Mouse (Mus musculus): ENCODE results near the gene Wipf2.
A peak's percentile ranks its signal among the peaks of the same experiment; 100 is the strongest.

The Wipf2 gene

GRCm38 (mm10) chr11:98910415-98910814 lies 47.0 kb downstream of the Wipf2 start:
- DNase-seq: no peak

GRCm38 (mm10) chr11:98911498-98911897 lies 48.1 kb downstream of the Wipf2 start:
- DNase-seq: no peak

GRCm38 (mm10) chr11:98914196-98914595 lies 50.8 kb downstream of the Wipf2 start:
- no peak for DNase-seq

- peak; percentile 43 for DNase-seq
Measured at GRCm38 (mm10) chr11:98916376-98916775, 52.9 kb downstream of the Wipf2 start.

- DNase-seq: no peak
Measured at GRCm38 (mm10) chr11:98917428-98918005, 54.1 kb downstream of the Wipf2 start.

- DNase-seq: no peak
Measured at GRCm38 (mm10) chr11:98918231-98918630, 54.8 kb downstream of the Wipf2 start.

- DNase-seq: no peak
Measured at GRCm38 (mm10) chr11:98919009-98919408, 55.6 kb downstream of the Wipf2 start.

- peak; percentile 76 for DNase-seq
Measured at GRCm38 (mm10) chr11:98921813-98922212, 58.4 kb downstream of the Wipf2 start.

- DNase-seq: peak; percentile 88
Measured at GRCm38 (mm10) chr11:98922307-98922706, 58.9 kb downstream of the Wipf2 start.

- peak; percentile 68 for DNase-seq
Measured at GRCm38 (mm10) chr11:98922851-98923711, 59.6 kb downstream of the Wipf2 start.

- DNase-seq: no peak
Measured at GRCm38 (mm10) chr11:98924633-98925175, 61.3 kb downstream of the Wipf2 start.

- peak; percentile 95 for DNase-seq
Measured at GRCm38 (mm10) chr11:98925265-98925721, 61.9 kb downstream of the Wipf2 start.

- DNase-seq: peak; percentile 94
Measured at GRCm38 (mm10) chr11:98925868-98926311, 62.5 kb downstream of the Wipf2 start.

GRCm38 (mm10) chr11:98926553-98926952 lies 63.1 kb downstream of the Wipf2 start:
- DNase-seq: no peak

GRCm38 (mm10) chr11:98927438-98928076 lies 64.1 kb downstream of the Wipf2 start, which contains the start of gene Rara:
Rara (plus strand) TSS chr11:98927818.
- DNase-seq: peak; percentile 78

- peak; percentile 58 for DNase-seq
Measured at GRCm38 (mm10) chr11:98928186-98928893, 64.9 kb downstream of the Wipf2 start.

GRCm38 (mm10) chr11:98929503-98929902 lies 66.1 kb downstream of the Wipf2 start:
- peak; percentile 97 for DNase-seq

- no peak for DNase-seq
Measured at GRCm38 (mm10) chr11:98930127-98930601, 66.7 kb downstream of the Wipf2 start.

- peak; percentile 70 for DNase-seq
Measured at GRCm38 (mm10) chr11:98930773-98931512, 67.5 kb downstream of the Wipf2 start.

GRCm38 (mm10) chr11:98931513-98932292 lies 68.3 kb downstream of the Wipf2 start:
- DNase-seq: peak; percentile 64

All from retina, postnatal 1 day (tissue).